Mouse (Mus musculus) limb, embryonic 15.5 days (tissue): ENCODE data around the gene Brd7. TPM values are rescaled to one million over a fixed set of nuclear protein-coding genes. Genes with fewer than 3 reads are reported as not detected.

Source experiments
- ATAC-seq: fragments of 200-750 bp; cut with Nextera tagmentation; 2 replicates; pipeline ENCODE4 v1.8.0; 2017; ENCODE audit warnings: low read depth, moderate TSS enrichment; ENCODE audit not compliant: insufficient number of reproducible peaks, low FRiP score, low TSS enrichment
- H3K27ac ChIP-seq: fragments of 300-500 bp; sonication (generic); 2 replicates; pipeline ENCODE4 v1.5.1; 2015; ENCODE audit warnings: moderate library complexity, mild to moderate bottlenecking, inconsistent platforms
- H3K27me3 ChIP-seq: fragments of 300-500 bp; sonication (generic); 2 replicates; pipeline ENCODE4 v1.6.1; 2015; ENCODE audit warnings: inconsistent platforms
- H3K36me3 ChIP-seq: fragments of 300-500 bp; sonication (generic); 2 replicates; pipeline ENCODE4 v1.6.1; 2015; ENCODE audit warnings: inconsistent platforms
- H3K4me1 ChIP-seq: fragments of 300-500 bp; sonication (generic); 2 replicates; pipeline ENCODE4 v1.6.1; 2015; ENCODE audit warnings: inconsistent platforms
- H3K4me2 ChIP-seq: fragments of 300-500 bp; sonication (generic); 2 replicates; pipeline ENCODE4 v1.6.1; 2015; ENCODE audit warnings: mild to moderate bottlenecking, inconsistent platforms
- H3K4me3 ChIP-seq: fragments of 300-500 bp; sonication (generic); 2 replicates; pipeline ENCODE4 v1.5.1; 2015; ENCODE audit warnings: mild to moderate bottlenecking, inconsistent platforms
- H3K9ac ChIP-seq: fragments of 300-500 bp; sonication (generic); 2 replicates; pipeline ENCODE4 v1.6.1; 2015; ENCODE audit warnings: inconsistent platforms
- H3K9me3 ChIP-seq: fragments of 300-500 bp; sonication (generic); 2 replicates; pipeline ENCODE4 v1.6.1; 2016; ENCODE audit warnings: inconsistent platforms
- WGBS: fragments of 180-500 bp; shearing (Covaris S2); methylation state at CpG from one replicate; pipeline ENCODE4 v1.1.7; 2015; 5-methylcytosine and 5-hydroxymethylcytosine counted together
- polyA plus RNA-seq: library from polyadenylated mRNA; unstranded; fragments of >200 nt; fragmentation: Nextera tagmentation; extraction: Ambion mirVana; gene quantifications from 2 replicates; pipeline ENCODE4 v1.2.1, GENCODE M21; 2015

The Brd7 gene
- polyA plus RNA-seq = 54.4 and 63.2 TPM in 2 replicates

DNA sequence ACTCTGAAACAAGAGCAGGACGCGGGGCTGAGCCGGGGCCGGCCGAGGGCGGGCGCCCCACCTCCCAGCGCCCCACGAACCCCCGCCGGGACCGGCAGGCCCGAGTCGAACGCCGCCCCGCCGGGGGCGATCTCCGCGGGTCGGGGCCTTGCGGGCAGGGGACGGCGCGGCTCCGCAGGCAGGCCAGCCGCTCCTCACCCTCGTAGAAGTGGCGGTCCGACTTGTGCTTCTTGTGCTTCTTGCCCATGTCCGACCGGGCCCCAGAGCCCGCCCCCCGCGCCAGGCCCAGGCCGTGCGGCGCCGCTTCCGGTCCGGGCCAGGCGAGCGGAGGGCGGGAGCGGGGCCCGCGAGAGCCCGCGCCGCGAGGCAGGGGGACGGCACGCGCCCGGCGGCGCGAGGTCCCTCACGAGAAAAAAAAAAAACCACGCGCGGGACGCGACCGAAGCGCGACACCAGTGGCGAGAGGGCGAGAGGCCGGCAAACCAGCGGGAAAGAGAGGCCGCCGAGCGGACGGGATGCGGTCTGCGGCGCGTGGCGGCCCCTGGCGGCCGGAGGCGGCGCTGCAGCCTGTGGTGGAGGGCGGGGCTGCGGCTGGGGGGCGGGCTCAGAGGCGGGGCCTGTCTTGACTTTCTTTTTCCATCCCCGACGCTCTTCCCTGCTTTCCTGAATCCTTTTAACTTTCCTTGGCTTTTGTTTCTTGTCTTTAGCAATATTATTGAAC is at the start of gene Brd7:
Brd7 (minus strand) TSS at position 487 of the 721 bp plus-strand sequence.
- Histone ChIP-seq H3K9ac (peak within 1 kb of the TSS; percentile 96), H3K27me3 (no peaks in the 10 kb centered on the region), H3K4me2 (peak within 1 kb of the TSS; percentile 83), H3K4me3 (peak within 1 kb of the TSS; percentile 96), H3K27ac (peak within 1 kb of the TSS; percentile 92), H3K4me1 (peaks cover 23% of the 10 kb centered on the region), H3K9me3 (no peaks in the 10 kb centered on the region), H3K36me3 (peaks cover 25% of the 10 kb centered on the region)
- ATAC-seq = peak; percentile 88
- 1% methylated on average over 82 of the region's 91 CpGs for WGBS

DNA sequence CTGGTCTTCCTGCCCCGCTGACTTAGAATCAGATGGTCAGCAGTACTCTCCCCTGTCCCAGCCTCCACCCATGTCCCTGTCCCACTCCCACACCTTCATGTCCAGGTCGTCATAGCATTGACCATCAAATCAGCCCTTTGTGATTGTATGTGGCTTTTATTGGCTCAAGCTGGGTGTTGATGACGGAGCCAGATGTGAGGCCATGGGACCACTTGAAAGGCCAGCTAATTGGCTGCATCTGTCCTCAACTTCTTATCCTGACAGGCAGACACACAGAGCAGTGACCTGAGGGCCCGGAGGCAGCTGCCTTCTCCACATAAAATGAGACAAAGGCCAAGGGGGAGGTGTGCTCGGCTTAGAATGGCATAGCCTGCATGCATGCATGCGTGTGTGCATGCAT is 49.5 kb upstream of the Brd7 start:
- H3K27ac ChIP-seq = no peak overlapping the region
- no peak overlapping the region for H3K9ac ChIP-seq
- peaks cover 14% of the 10 kb centered on the region for H3K4me1 ChIP-seq
- H3K4me2 ChIP-seq = no peak overlapping the region
- H3K36me3 ChIP-seq = no peaks in the 10 kb centered on the region
- no peaks in the 10 kb centered on the region for H3K27me3 ChIP-seq
- WGBS = 39% methylated on average over 6 of the region's 6 CpGs
- no peaks in the 10 kb centered on the region for H3K9me3 ChIP-seq
- H3K4me3 ChIP-seq = no peak overlapping the region
- no peak for ATAC-seq

DNA sequence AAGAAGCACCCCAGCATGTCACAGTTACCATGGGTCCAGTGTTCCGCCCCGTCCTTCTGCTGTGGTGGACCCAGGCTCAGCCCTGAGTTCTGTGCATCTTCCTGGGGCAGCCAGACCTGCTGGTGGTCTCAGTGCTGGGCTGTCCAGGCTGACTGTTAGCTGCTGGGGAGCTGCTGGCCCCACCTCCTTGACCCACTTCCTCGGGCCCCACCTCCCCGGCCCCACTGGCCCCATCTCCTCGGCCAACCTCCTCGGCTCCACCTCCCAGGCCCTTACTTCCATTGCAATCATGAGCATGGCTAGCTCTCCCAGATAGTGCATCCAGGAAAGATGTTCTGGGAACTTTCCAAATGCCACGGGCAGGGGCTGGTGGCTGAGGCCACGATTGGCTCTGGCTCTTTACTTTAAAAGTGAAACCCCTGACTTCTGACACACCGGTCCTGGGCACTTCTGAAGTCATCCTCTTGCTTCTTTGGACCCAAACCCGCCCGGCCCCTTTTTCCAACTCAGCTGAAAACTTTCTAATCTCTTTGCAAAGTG is 47.5 kb upstream of the Brd7 start:
- H3K4me1 ChIP-seq = peaks cover 14% of the 10 kb centered on the region
- no peak overlapping the region for H3K9ac ChIP-seq
- no peak overlapping the region for H3K27ac ChIP-seq
- H3K36me3 ChIP-seq = no peaks in the 10 kb centered on the region
- H3K9me3 ChIP-seq = no peaks in the 10 kb centered on the region
- no peak overlapping the region for H3K4me3 ChIP-seq
- whole genome bisulfite sequencing = 47% methylated on average over 11 of the region's 11 CpGs
- no peak overlapping the region for H3K4me2 ChIP-seq
- no peaks in the 10 kb centered on the region for H3K27me3 ChIP-seq
- no peak; the same call in 1 of the 2 replicates for ATAC-seq

DNA sequence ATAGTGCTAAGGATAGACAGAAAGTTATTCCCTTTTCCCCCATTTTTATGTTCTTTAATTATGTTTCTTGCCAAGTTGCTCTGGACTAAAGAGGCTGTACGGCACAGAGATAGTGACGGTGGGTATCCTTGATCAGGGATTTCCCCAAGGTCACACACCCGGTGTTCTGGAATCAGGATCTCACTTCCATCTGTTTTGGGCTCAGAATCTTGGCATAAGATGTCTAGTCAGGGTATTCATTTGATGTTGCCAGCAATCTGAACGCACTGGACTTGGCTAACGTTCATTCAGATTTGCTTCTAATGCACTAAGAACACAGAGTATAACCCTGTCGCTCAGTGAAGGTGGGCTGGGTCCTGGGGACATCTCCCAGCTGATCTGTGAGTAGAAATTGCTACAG is 45.7 kb upstream of the Brd7 start:
- Histone ChIP-seq H3K9ac (no peak overlapping the region), H3K27ac (no peak overlapping the region), H3K36me3 (no peaks in the 10 kb centered on the region), H3K4me2 (no peak overlapping the region), H3K4me1 (peaks cover 14% of the 10 kb centered on the region), H3K27me3 (no peaks in the 10 kb centered on the region), H3K9me3 (no peaks in the 10 kb centered on the region), H3K4me3 (no peak overlapping the region)
- ATAC-seq = no peak
- 83% methylated on average over 6 of the region's 6 CpGs for WGBS

- Histone ChIP-seq H3K9me3 (no peaks in the 10 kb centered on the region), H3K27ac (no peak overlapping the region), H3K36me3 (no peaks in the 10 kb centered on the region), H3K9ac (no peak overlapping the region), H3K4me1 (0 out of 2 replicates have a peak, but pooled peaks cover 5% of the 10 kb centered on the region), H3K27me3 (no peaks in the 10 kb centered on the region), H3K4me3 (no peak overlapping the region), H3K4me2 (no peak overlapping the region)
- no peak for ATAC-seq
- 83% methylated on average over 4 of the region's 4 CpGs for WGBS
These were observed 36.1 kb upstream of the Brd7 start for GRCm38 (mm10) chr8:88398060-88398459.

DNA sequence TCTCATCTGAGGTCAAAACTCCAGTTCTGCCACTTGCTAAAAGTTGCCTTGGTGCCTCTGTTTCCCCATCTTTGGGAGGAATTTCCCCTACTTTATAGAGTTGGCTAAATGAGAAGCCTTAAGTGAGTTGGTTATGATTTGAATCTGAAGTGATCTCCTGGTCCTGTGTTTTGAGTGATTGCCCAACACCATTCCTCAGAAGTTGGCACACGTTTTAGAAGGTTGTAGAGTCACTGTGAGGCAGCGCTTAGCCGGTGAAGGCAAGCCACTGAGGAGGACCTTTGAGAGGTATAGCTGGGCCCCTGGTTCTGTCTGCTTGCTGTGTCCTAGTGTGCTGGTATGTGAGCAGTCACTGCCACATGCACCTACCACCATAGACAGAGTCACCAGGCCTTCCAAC is 31.3 kb upstream of the Brd7 start:
- Histone ChIP-seq H3K4me1 (no peaks in the 10 kb centered on the region), H3K9me3 (no peaks in the 10 kb centered on the region), H3K36me3 (no peaks in the 10 kb centered on the region), H3K4me2 (no peak overlapping the region), H3K27me3 (no peaks in the 10 kb centered on the region), H3K9ac (no peak overlapping the region), H3K4me3 (no peak overlapping the region), H3K27ac (no peak overlapping the region)
- WGBS = 80% methylated on average over 3 of the region's 3 CpGs
- ATAC-seq = no peak

GRCm38 (mm10) chr8:88390749-88391148 is 28.8 kb upstream of the Brd7 start:
- H3K4me1 ChIP-seq = peaks cover 4% of the 10 kb centered on the region; the same call in 1 of the 2 replicates
- no peak overlapping the region for H3K4me2 ChIP-seq
- no peak overlapping the region for H3K4me3 ChIP-seq
- WGBS = 89% methylated on average over 1 of the region's 1 CpGs
- no peaks in the 10 kb centered on the region for H3K9me3 ChIP-seq
- no peak for ATAC-seq
- H3K36me3 ChIP-seq = no peaks in the 10 kb centered on the region
- no peak overlapping the region for H3K9ac ChIP-seq
- H3K27me3 ChIP-seq = no peaks in the 10 kb centered on the region
- no peak overlapping the region for H3K27ac ChIP-seq

DNA sequence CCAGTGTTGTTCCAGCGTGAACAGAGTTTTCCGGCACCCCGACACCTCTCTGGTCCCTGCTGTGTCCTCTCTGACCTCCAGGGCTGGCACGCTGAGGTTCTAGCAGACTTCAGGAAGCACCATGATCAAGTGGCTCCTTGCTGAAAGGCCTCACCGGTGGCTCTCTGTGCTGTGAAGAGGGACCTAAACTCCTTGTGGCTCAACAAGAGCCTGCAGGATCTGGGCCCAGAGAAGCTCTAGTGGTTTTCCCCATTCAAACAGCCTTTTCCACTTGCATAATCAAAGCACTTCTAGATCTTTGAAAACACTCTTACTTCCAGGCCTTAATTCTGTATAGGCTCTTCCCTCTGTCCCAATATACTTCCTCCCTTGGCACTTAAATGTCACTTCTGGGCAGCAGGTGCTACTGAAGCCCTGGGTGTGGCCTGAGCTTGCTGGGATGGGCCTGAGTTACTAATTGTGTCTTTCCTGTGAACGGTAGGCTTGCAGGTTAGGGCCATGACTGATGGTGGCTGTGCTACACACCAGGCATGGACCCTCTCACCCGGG is 26.8 kb upstream of the Brd7 start:
- H3K27ac ChIP-seq = no peak overlapping the region
- WGBS = 71% methylated on average over 7 of the region's 7 CpGs
- H3K4me3 ChIP-seq = no peak overlapping the region
- H3K27me3 ChIP-seq = no peaks in the 10 kb centered on the region
- H3K9me3 ChIP-seq = no peaks in the 10 kb centered on the region
- H3K9ac ChIP-seq = no peak overlapping the region
- H3K4me1 ChIP-seq = peaks cover 4% of the 10 kb centered on the region; the same call in 1 of the 2 replicates
- no peaks in the 10 kb centered on the region for H3K36me3 ChIP-seq
- no peak for ATAC-seq
- H3K4me2 ChIP-seq = no peak overlapping the region

DNA sequence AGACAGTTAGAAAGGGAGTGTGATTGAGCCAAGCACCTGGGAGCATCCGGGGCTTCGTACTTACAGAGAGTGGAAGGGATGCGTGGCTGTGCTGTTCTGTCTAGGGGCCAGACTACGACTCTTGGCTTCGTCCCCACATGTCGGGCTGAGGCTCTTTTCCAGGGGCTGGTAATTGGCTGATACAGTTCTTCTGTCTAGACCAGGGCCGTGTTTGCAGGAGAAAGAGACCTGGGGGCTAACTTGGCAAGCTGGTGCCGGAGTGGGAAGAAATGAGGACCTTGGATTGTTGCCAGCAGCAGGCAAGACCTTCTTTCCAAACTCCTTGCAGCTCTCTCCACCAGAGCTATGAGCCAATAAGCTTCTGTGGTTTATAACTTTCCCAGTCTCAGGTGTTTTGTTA is 25.9 kb upstream of the Brd7 start:
- 33% methylated on average over 8 of the region's 8 CpGs for WGBS
- H3K27me3 ChIP-seq = no peaks in the 10 kb centered on the region
- H3K36me3 ChIP-seq = no peaks in the 10 kb centered on the region
- H3K9me3 ChIP-seq = no peaks in the 10 kb centered on the region
- no peak for ATAC-seq
- no peak overlapping the region for H3K4me2 ChIP-seq
- H3K9ac ChIP-seq = no peak overlapping the region
- H3K27ac ChIP-seq = no peak overlapping the region
- H3K4me1 ChIP-seq = peaks cover 5% of the 10 kb centered on the region
- no peak overlapping the region for H3K4me3 ChIP-seq

DNA sequence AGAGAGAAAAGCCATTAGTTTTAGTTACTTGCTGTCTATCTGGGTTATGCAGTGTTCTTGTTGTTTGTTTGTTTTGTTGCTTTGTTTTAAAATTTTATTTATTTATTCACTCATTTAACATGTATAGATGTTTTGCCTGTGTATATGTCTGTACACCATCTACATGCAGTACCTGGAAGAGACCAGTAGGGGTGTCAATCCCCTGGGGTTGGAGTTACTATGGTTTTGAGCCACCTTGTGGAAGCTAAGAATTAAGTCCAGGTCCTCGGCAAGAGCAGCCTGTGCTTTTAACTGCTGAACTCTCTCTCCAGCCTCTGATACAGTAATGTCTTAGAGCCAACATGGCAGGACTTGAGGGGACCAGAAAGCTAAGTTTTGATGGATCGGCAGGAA is 21.2 kb upstream of the Brd7 start:
- no peaks in the 10 kb centered on the region for H3K36me3 ChIP-seq
- no peaks in the 10 kb centered on the region for H3K9me3 ChIP-seq
- H3K27me3 ChIP-seq = no peaks in the 10 kb centered on the region
- no peak overlapping the region for H3K4me3 ChIP-seq
- 88% methylated on average over 2 of the region's 2 CpGs for WGBS
- H3K4me1 ChIP-seq = peaks cover 16% of the 10 kb centered on the region
- H3K27ac ChIP-seq = peak overlapping the region; percentile 72; the same call in 1 of the 2 replicates
- no peak for ATAC-seq
- H3K4me2 ChIP-seq = no peak overlapping the region
- no peak overlapping the region for H3K9ac ChIP-seq

DNA sequence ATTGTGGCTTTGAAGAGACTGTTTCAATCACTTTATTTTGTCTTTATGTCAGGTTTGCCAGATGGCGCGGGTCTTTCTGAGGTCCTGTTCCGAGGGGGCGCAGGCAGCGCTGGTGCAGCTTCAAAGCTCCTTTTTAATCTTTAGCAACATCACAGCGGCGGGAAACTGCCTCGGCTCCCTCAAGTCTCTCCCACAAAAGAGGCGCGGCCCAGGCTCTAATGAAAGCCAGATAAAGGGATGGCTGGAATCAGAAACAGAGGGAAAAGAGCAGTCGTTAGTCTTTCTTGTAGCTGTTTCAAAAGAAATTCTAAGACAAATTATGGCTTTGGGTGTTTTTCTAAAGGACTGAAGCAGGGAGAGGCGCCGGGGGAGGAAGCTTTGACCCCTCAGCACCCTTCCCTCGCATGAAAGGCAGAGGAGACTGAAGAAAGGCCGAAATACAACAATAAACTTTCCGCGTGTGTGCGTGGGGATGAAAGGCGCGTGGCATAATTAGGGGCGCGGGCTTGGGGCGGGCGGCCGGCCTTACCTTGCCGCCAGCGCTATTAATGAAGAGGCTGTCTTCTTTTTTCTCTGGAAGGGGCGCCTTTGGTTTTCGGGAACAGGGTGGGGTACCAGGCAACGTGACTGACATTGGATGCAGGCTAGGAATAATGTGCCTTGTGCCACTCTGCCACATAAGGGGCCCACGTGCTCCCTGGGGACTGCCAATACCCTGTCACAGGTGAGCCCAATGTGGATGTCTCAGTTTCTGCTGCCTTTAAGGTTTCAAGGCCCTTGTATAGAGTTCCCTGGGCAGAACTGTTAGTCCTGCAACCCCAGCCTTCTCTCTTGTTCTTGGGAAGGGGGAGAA is 20.5 kb upstream of the Brd7 start:
- Histone ChIP-seq H3K4me2 (peak overlapping the region; percentile 14), H3K27ac (peak overlapping the region; percentile 72)
- WGBS = 35% methylated on average over 31 of the region's 31 CpGs

DNA sequence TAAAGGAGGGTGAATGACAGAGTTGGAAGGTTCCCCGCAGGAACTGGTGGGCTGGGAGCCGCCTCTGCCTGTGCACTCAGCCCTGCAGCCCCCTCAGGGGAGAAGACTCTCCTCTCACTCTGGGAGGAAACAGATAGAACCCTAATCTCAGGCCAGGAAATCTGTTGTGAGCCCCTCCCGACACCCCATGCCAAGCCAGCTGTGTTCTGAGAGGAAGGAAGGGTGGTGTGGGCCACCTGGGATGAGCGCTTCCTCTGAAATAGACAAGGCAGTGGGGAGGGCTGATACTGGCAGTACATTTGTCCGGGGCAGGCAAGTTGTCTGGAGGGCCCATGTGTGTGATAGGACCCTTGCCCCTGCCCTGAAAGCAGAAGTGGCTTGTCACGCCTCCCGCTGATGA is 18.5 kb upstream of the Brd7 start:
- Histone ChIP-seq H3K27me3 (no peaks in the 10 kb centered on the region), H3K4me2 (no peak overlapping the region), H3K4me1 (peaks cover 32% of the 10 kb centered on the region), H3K36me3 (no peaks in the 10 kb centered on the region), H3K9me3 (no peaks in the 10 kb centered on the region), H3K27ac (no peak overlapping the region), H3K4me3 (no peak overlapping the region), H3K9ac (no peak overlapping the region)
- no peak for ATAC-seq
- 82% methylated on average over 7 of the region's 7 CpGs for WGBS

More for the DNA sequence above, 20.5 kb upstream of the Brd7 start:
- H3K9ac ChIP-seq = no peak overlapping the region
- H3K9me3 ChIP-seq = no peaks in the 10 kb centered on the region
- H3K4me1 ChIP-seq = peaks cover 13% of the 10 kb centered on the region
- H3K4me3 ChIP-seq = no peak overlapping the region
- H3K27me3 ChIP-seq = no peaks in the 10 kb centered on the region
- no peaks in the 10 kb centered on the region for H3K36me3 ChIP-seq
- peak; percentile 36; the same call in 1 of the 2 replicates for ATAC-seq
